In genomic region chr14:79486617-79486992, GRCm38 (mm10) we compare ENCODE assay signal across 8 mouse cellular contexts. TPM values are rescaled to one million over a fixed set of nuclear protein-coding genes. Genes with fewer than 3 reads are reported as not detected.
DNase-seq lines count a peak whose midpoint lies in the region; ATAC-seq and TF ChIP-seq lines count a peak whose summit lies in the region.

No protein-coding gene starts in this region.

- no peak for TF ChIP-seq EP300 in stomach, postnatal 0 days (optimal IDR thresholded peaks at IDR 0.05)

- peaks cover 30% of the 10 kb centered on the region for H3K4me1 ChIP-seq in forebrain, embryonic 15.5 days
- peaks cover 38% of the 10 kb centered on the region for H3K4me1 ChIP-seq in liver, adult 2 months (ENCODE audit: control insufficient read depth, insufficient read depth, low read length)
- H3K4me1 ChIP-seq in stomach, postnatal 0 days (replicated peaks; ENCODE audit: control insufficient read depth, insufficient read depth) = peaks cover 11% of the 10 kb centered on the region

- H3K79me2 ChIP-seq in liver, adult 2 months (ENCODE audit: control insufficient read depth, insufficient read depth, low read length) = peaks cover 44% of the 10 kb centered on the region

- 37% methylated on average over 8 of the region's 8 CpGs for WGBS in forebrain, embryonic 15.5 days
- WGBS in liver, adult 2 months = 9% methylated on average over 8 of the region's 8 CpGs
- 20% methylated on average over 8 of the region's 8 CpGs for WGBS in stomach, postnatal 0 days

- no peak overlapping the region for H3K9ac ChIP-seq in forebrain, embryonic 15.5 days (replicated peaks)
- peak overlapping the region; percentile 50 for H3K9ac ChIP-seq in liver, adult 2 months (ENCODE audit: low read depth, low read length)
- H3K9ac ChIP-seq in stomach, postnatal 0 days (ENCODE audit: low read length) = peak overlapping the region; percentile 45

- DNase-seq in embryo, embryonic 10 days (ENCODE audit: low spot score) = peak; percentile 13
- DNase-seq in embryo, embryonic 9.5 days (ENCODE audit: extremely low spot score) = no peak
- DNase-seq in NIH3T3 (ENCODE audit: low read depth) (peak; percentile 25), MN1 (ENCODE audit: low spot score) (no peak)
- DNase-seq in liver, adult 2 months (ENCODE audit: extremely low read depth, low read depth, low spot score) = no peak
- no peak for DNase-seq in stomach, postnatal 0 days (ENCODE audit: low spot score)
- no peak for DNase-seq in ovary, postnatal 10 days (ENCODE audit: low spot score)

- H3K4me2 ChIP-seq in forebrain, embryonic 15.5 days (replicated peaks) = peak overlapping the region; percentile 42; the same call in 1 of the 2 replicates
- peak overlapping the region; percentile 63 for H3K4me2 ChIP-seq in stomach, postnatal 0 days (replicated peaks; ENCODE audit: low read depth)

- no peak for TF ChIP-seq CTCF in liver, adult 2 months (IDR thresholded peaks at IDR 0.05; ENCODE audit: low read depth, low read length)
- TF ChIP-seq CTCF in stomach, postnatal 0 days (IDR thresholded peaks at IDR 0.05; ENCODE audit: low read depth) = no peak

- no peak overlapping the region for H3K4me3 ChIP-seq in forebrain, embryonic 15.5 days
- H3K4me3 ChIP-seq in liver, adult 2 months (ENCODE audit: insufficient read depth, low read depth, low read length) = no peak overlapping the region
- peak overlapping the region; percentile 32; the same call in 1 of the 2 replicates for H3K4me3 ChIP-seq in stomach, postnatal 0 days (ENCODE audit: low read depth, low read length)

- H3K27me3 ChIP-seq in forebrain, embryonic 15.5 days = no peaks in the 10 kb centered on the region
- H3K27me3 ChIP-seq in liver, adult 2 months (ENCODE audit: control insufficient read depth, insufficient read depth, low read length) = no peaks in the 10 kb centered on the region
- no peaks in the 10 kb centered on the region for H3K27me3 ChIP-seq in stomach, postnatal 0 days (ENCODE audit: control insufficient read depth, insufficient read depth, low read length)

- TF ChIP-seq POLR2A in liver, adult 2 months (IDR thresholded peaks at IDR 0.05; ENCODE audit: extremely low read depth, insufficient read depth, low read length) = no peak

- H3K27ac ChIP-seq in forebrain, embryonic 15.5 days (replicated peaks) = no peak overlapping the region
- H3K27ac ChIP-seq in liver, adult 2 months (replicated peaks; ENCODE audit: insufficient read depth, low read depth, low read length) = peak overlapping the region; percentile 86
- H3K27ac ChIP-seq in stomach, postnatal 0 days (replicated peaks) = peak overlapping the region; percentile 90

- ATAC-seq in forebrain, embryonic 15.5 days (replicated peaks) = no peak
- ATAC-seq in stomach, postnatal 0 days (ENCODE audit: low FRiP score, low TSS enrichment) = no peak

- no peaks in the 10 kb centered on the region for H3K36me3 ChIP-seq in forebrain, embryonic 15.5 days
- peaks cover under 1% of the 10 kb centered on the region; the same call in 1 of the 2 replicates for H3K36me3 ChIP-seq in liver, adult 2 months (ENCODE audit: control insufficient read depth, insufficient read depth, low read length)
- H3K36me3 ChIP-seq in stomach, postnatal 0 days (ENCODE audit: control insufficient read depth, insufficient read depth, low read length) = no peaks in the 10 kb centered on the region

- no peaks in the 10 kb centered on the region for H3K9me3 ChIP-seq in forebrain, embryonic 15.5 days
- H3K9me3 ChIP-seq in stomach, postnatal 0 days (ENCODE audit: control insufficient read depth, low read length) = no peaks in the 10 kb centered on the region

RNA-seq across cellular contexts. Expression of gene Wbp4, which starts 5.3 kb away (rescaled TPM):
- polyA plus RNA-seq in forebrain, embryonic 15.5 days (2015; fragmentation: Nextera tagmentation; extraction: Ambion mirVana) = 43.4 and 46.8 TPM in 2 replicates
- 6.1 and 7.7 TPM in 2 replicates for total RNA-seq in liver, adult 2 months (2014; rRNA removed)
- polyA plus RNA-seq in liver, adult 2 months (2012; rRNA removed) = 2.1 and 2.5 TPM in 2 replicates
- 28.8 and 31.0 TPM in 2 replicates for polyA plus RNA-seq in stomach, postnatal 0 days (2015; fragmentation: Nextera tagmentation; extraction: Ambion mirVana)

RNA-seq across cellular contexts. Expression of gene Elf1, which starts 5.6 kb away (rescaled TPM):
- polyA plus RNA-seq in forebrain, embryonic 15.5 days (2015; fragmentation: Nextera tagmentation; extraction: Ambion mirVana) = 3.3 and 3.7 TPM in 2 replicates
- 13.8 and 15.9 TPM in 2 replicates for total RNA-seq in liver, adult 2 months (2014; rRNA removed)
- 5.1 and 6.4 TPM in 2 replicates for polyA plus RNA-seq in liver, adult 2 months (2012; rRNA removed)
- polyA plus RNA-seq in stomach, postnatal 0 days (2015; fragmentation: Nextera tagmentation; extraction: Ambion mirVana) = 18.7 and 19.3 TPM in 2 replicates

RNA-seq across cellular contexts. Expression of gene Kbtbd6, which starts 35.0 kb away (rescaled TPM):
- 3.0 and 4.0 TPM in 2 replicates for polyA plus RNA-seq in forebrain, embryonic 15.5 days (2015; fragmentation: Nextera tagmentation; extraction: Ambion mirVana)
- 0.13 and 0.18 TPM in 2 replicates for total RNA-seq in liver, adult 2 months (2014; rRNA removed)
- not detected in 2 replicates for polyA plus RNA-seq in liver, adult 2 months (2012; rRNA removed)
- polyA plus RNA-seq in stomach, postnatal 0 days (2015; fragmentation: Nextera tagmentation; extraction: Ambion mirVana) = 0.57 and 0.98 TPM in 2 replicates

Comparison
In these comparisons a context has a peak if more than half of its experiments do, and no peak if none do; other contexts are left out.
1. DNase-seq: peak in embryo, embryonic 10 days (single experiment) and NIH3T3 (single experiment); none in embryo, embryonic 9.5 days (single experiment), liver, adult 2 months (single experiment), stomach, postnatal 0 days (single experiment), ovary, postnatal 10 days (single experiment) and MN1 (single experiment).